Mouse (Mus musculus) NIH3T3 (cell line): ENCODE results near the gene Ddah1.
"Not testable (repeated sequence)": the region's sequence is repeated elsewhere in the genome, so short reads cannot be mapped to it uniquely, and the experiment has no call there.

Experiments used
- DNase-seq: peaks from one replicate; pipeline ENCODE4 v3.0.0-alpha.2; 2012; ENCODE audit warnings: low read depth

The Ddah1 gene

GRCm38 (mm10) chr3:145906582-145906981, 148.1 kb downstream of the Ddah1 start:
- DNase-seq: no peak

GRCm38 (mm10) chr3:145912512-145912911, 154.0 kb downstream of the Ddah1 start:
- DNase-seq: no peak

- no peak for DNase-seq
These were observed 154.8 kb downstream of the Ddah1 start for GRCm38 (mm10) chr3:145913263-145913662.

- DNase-seq: not testable (repeated sequence)
These were observed 155.5 kb downstream of the Ddah1 start for GRCm38 (mm10) chr3:145913942-145914341.

GRCm38 (mm10) chr3:145916374-145916773, 157.9 kb downstream of the Ddah1 start:
- no peak for DNase-seq

GRCm38 (mm10) chr3:145916826-145917225, 158.4 kb downstream of the Ddah1 start:
- peak; percentile 39 for DNase-seq

- no peak for DNase-seq
These were observed 163.8 kb downstream of the Ddah1 start, which contains the start of gene Bcl10 for GRCm38 (mm10) chr3:145922019-145922854. Gene Bcl10 (plus strand): TSS chr3:145922804.

- DNase-seq: peak; percentile 16
These were observed 164.5 kb downstream of the Ddah1 start for GRCm38 (mm10) chr3:145922971-145923370.

- peak; percentile 100 for DNase-seq
These were observed 165.6 kb downstream of the Ddah1 start for GRCm38 (mm10) chr3:145923874-145924577.

- DNase-seq: peak; percentile 68
These were observed 166.3 kb downstream of the Ddah1 start for GRCm38 (mm10) chr3:145924649-145925337.

- no peak for DNase-seq
These were observed 167.0 kb downstream of the Ddah1 start for GRCm38 (mm10) chr3:145925506-145925905.

- DNase-seq: peak; percentile 32
These were observed 171.3 kb downstream of the Ddah1 start for GRCm38 (mm10) chr3:145929525-145930400.

GRCm38 (mm10) chr3:145933845-145934244, 175.4 kb downstream of the Ddah1 start:
- DNase-seq: no peak

GRCm38 (mm10) chr3:145937505-145938404, 179.3 kb downstream of the Ddah1 start, which contains the start of gene 2410004B18Rik:
Gene 2410004B18Rik (plus strand): TSS chr3:145938014.
- peak; percentile 97 for DNase-seq

- DNase-seq: peak; percentile 41
These were observed 180.2 kb downstream of the Ddah1 start for GRCm38 (mm10) chr3:145938405-145939349.

GRCm38 (mm10) chr3:145939402-145939801, 180.9 kb downstream of the Ddah1 start:
- DNase-seq: no peak

GRCm38 (mm10) chr3:145939971-145940370, 181.5 kb downstream of the Ddah1 start:
- no peak for DNase-seq

GRCm38 (mm10) chr3:145941971-145942370, 183.5 kb downstream of the Ddah1 start:
- peak; percentile 91 for DNase-seq
